Mouse (Mus musculus): ENCODE results near the gene Neurod2. TPM values are rescaled to one million over a fixed set of nuclear protein-coding genes. Genes with fewer than 3 reads are reported as not detected.

Neurod2 gene
- total and polyA plus RNA-seq, 2 experiments = not detected

- no peak overlapping the region for H3K9ac ChIP-seq (ENCODE audit: low read depth, low read length)
- WGBS = 5% methylated on average over 14 of the region's 14 CpGs
- no peaks in the 10 kb centered on the region for H3K36me3 ChIP-seq (ENCODE audit: control insufficient read depth, insufficient read depth, low read length)
- peaks cover 20% of the 10 kb centered on the region for H3K27me3 ChIP-seq (ENCODE audit: control insufficient read depth, insufficient read depth, low read length)
- no peaks in the 10 kb centered on the region for H3K4me1 ChIP-seq (ENCODE audit: control insufficient read depth, insufficient read depth, low read length)
- no peak for DNase-seq (ENCODE audit: extremely low read depth, low read depth, low spot score)
- no peaks in the 10 kb centered on the region for H3K79me2 ChIP-seq (ENCODE audit: control insufficient read depth, insufficient read depth, low read length)
- H3K27ac ChIP-seq (replicated peaks; ENCODE audit: insufficient read depth, low read depth, low read length) = no peak overlapping the region
- H3K4me3 ChIP-seq (ENCODE audit: insufficient read depth, low read depth, low read length) = no peak overlapping the region
- TF ChIP-seq POLR2A (IDR thresholded peaks at IDR 0.05; ENCODE audit: extremely low read depth, insufficient read depth, low read length) (no peak), CTCF (IDR thresholded peaks at IDR 0.05; ENCODE audit: low read depth, low read length) (no peak)
Observed at GRCm38 (mm10) chr11:98318421-98319116, 10.9 kb downstream of the Neurod2 start.

DNA sequence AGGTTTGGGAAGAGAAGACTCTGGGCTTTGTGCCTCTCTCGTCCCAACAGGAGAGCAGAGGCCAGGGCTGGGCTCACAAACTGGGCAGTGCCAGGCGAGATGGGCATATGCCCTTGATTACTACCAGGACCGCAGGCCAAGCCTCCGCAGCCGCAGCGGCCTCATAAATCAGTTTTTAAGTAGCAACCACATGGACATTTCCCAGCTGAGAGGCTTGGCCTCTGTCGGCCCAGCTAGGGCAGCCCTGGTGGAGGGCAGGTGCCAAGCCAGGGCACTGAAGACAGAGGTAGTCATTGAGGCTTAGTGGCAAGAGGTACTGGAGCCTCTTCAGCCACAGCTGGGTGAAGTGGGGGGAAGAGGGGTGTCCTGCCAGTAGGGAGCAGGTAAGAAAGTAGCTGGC, 12.0 kb downstream of the Neurod2 start:
- 14% methylated on average over 7 of the region's 7 CpGs for WGBS
- TF ChIP-seq POLR2A (IDR thresholded peaks at IDR 0.05; ENCODE audit: extremely low read depth, insufficient read depth, low read length) (no peak), CTCF (IDR thresholded peaks at IDR 0.05; ENCODE audit: low read depth, low read length) (no peak)

DNA sequence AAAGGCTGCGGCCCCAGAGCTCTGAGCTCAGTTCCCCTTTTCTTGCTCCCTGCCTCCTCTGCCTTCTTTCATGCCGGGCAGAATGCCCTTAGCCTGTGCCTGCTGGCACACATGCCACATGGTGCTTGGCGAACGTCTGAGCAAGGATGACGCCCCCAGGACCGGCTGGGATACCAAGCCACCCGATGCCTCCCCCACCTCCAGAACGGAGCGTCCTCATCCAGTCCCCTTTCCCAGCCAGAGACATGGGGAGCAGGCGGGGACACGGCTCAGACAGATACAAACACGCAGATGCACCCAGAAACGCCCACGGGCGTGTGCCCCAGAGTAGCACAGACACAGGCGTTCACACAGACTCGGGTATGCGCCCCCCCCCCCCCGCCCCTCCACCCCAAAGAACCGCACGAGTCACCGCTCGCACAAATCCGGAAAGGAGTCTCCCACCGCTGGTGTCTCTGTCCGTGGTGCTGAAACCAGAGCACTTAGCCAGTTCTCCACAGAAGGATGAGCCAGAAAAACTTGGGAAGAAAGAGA, 15.6 kb downstream of the Neurod2 start:
- Histone ChIP-seq H3K4me1 (ENCODE audit: control insufficient read depth, insufficient read depth, low read length) (no peaks in the 10 kb centered on the region), H3K27me3 (ENCODE audit: control insufficient read depth, insufficient read depth, low read length) (peaks cover 6% of the 10 kb centered on the region), H3K79me2 (ENCODE audit: control insufficient read depth, insufficient read depth, low read length) (no peaks in the 10 kb centered on the region), H3K36me3 (ENCODE audit: control insufficient read depth, insufficient read depth, low read length) (no peaks in the 10 kb centered on the region), H3K4me3 (ENCODE audit: insufficient read depth, low read depth, low read length) (no peak overlapping the region), H3K9ac (ENCODE audit: low read depth, low read length) (no peak overlapping the region), H3K27ac (replicated peaks; ENCODE audit: insufficient read depth, low read depth, low read length) (no peak overlapping the region)
- 4% methylated on average over 26 of the region's 26 CpGs for WGBS
- TF ChIP-seq POLR2A (IDR thresholded peaks at IDR 0.05; ENCODE audit: extremely low read depth, insufficient read depth, low read length) = no peak
- no peak for TF ChIP-seq CTCF (IDR thresholded peaks at IDR 0.05; ENCODE audit: low read depth, low read length)
- DNase-seq (ENCODE audit: extremely low read depth, low read depth, low spot score) = no peak

More for the DNA sequence above, 12.0 kb downstream of the Neurod2 start:
- H3K4me3 ChIP-seq (ENCODE audit: insufficient read depth, low read depth, low read length) = no peak overlapping the region
- peaks cover 14% of the 10 kb centered on the region for H3K27me3 ChIP-seq (ENCODE audit: control insufficient read depth, insufficient read depth, low read length)
- no peaks in the 10 kb centered on the region for H3K36me3 ChIP-seq (ENCODE audit: control insufficient read depth, insufficient read depth, low read length)
- no peak overlapping the region for H3K9ac ChIP-seq (ENCODE audit: low read depth, low read length)
- H3K79me2 ChIP-seq (ENCODE audit: control insufficient read depth, insufficient read depth, low read length) = no peaks in the 10 kb centered on the region
- no peaks in the 10 kb centered on the region for H3K4me1 ChIP-seq (ENCODE audit: control insufficient read depth, insufficient read depth, low read length)
- H3K27ac ChIP-seq (replicated peaks; ENCODE audit: insufficient read depth, low read depth, low read length) = no peak overlapping the region
- no peak for DNase-seq (ENCODE audit: extremely low read depth, low read depth, low spot score)

DNA sequence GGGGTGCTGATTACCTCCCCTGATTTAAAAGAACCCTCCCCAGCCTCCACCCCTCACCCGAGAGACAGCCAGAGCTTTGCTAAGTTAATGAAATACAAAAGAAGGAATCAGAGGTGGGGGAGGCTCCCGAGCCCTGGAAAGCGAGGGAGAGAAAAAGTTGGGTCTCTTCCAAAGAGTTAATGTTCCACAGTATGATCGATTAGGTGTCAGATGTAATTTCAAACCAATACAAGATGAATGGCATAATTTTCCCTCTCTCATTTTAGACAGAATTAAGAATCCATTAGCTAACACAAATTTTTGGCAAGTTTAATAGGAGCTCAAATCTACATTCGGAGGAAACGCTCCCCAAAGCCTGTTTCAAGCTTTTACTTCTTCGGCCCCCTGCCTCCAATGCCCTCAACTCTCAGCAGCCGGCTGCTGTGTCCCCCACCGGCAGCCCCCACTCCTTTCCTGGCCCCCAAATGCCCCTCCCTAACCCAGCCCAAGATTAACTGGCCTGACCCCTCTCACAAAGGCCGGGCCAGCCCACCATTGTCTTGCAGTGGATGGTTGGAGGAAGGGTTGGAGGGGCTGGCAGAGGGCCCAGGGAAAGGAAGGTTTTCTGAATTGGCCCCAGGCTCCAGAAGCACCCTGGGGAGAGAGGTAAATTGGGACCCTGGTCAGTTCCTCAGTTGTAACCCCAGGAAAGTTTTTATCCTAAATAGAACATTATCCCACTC, 30.8 kb downstream of the Neurod2 start:
- no peaks in the 10 kb centered on the region for H3K27me3 ChIP-seq (ENCODE audit: control insufficient read depth, insufficient read depth, low read length)
- TF ChIP-seq POLR2A (IDR thresholded peaks at IDR 0.05; ENCODE audit: extremely low read depth, insufficient read depth, low read length) (no peak), CTCF (IDR thresholded peaks at IDR 0.05; ENCODE audit: low read depth, low read length) (no peak)
- H3K4me3 ChIP-seq (ENCODE audit: insufficient read depth, low read depth, low read length) = peak overlapping the region; percentile 6
- peak; percentile 92 for DNase-seq (ENCODE audit: extremely low read depth, low read depth, low spot score)
- H3K4me1 ChIP-seq (ENCODE audit: control insufficient read depth, insufficient read depth, low read length) = peaks cover 30% of the 10 kb centered on the region
- peak overlapping the region; percentile 68 for H3K9ac ChIP-seq (ENCODE audit: low read depth, low read length)
- peak overlapping the region; percentile 100 for H3K27ac ChIP-seq (replicated peaks; ENCODE audit: insufficient read depth, low read depth, low read length)
- H3K79me2 ChIP-seq (ENCODE audit: control insufficient read depth, insufficient read depth, low read length) = peaks cover 5% of the 10 kb centered on the region; the same call in 1 of the 2 replicates
- no peaks in the 10 kb centered on the region for H3K36me3 ChIP-seq (ENCODE audit: control insufficient read depth, insufficient read depth, low read length)
- WGBS = 8% methylated on average over 10 of the region's 10 CpGs

DNA sequence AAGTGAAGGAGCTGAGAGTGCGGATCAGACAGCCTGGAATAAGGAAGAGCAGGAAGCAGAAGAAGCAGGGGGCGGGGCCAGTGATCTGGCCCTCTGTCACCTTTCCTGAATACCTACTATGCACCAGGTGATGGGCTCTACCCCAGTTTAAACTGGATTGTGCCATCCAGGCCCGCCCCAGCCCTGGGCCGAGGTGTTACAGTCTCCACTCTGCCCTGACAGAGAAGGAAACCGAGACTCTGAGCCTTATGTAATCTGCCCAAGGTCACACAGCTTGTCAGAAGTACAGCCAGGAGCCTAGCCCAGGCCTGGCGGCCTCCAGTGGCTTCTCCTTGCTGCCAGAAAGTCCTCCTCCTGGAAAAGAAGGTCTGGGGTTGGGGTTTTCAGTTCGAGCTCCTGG, 31.7 kb downstream of the Neurod2 start:
- TF ChIP-seq CTCF (IDR thresholded peaks at IDR 0.05; ENCODE audit: low read depth, low read length) (no peak), POLR2A (IDR thresholded peaks at IDR 0.05; ENCODE audit: extremely low read depth, insufficient read depth, low read length) (no peak)

More for the DNA sequence above, 31.7 kb downstream of the Neurod2 start:
- no peaks in the 10 kb centered on the region for H3K36me3 ChIP-seq (ENCODE audit: control insufficient read depth, insufficient read depth, low read length)
- H3K27ac ChIP-seq (replicated peaks; ENCODE audit: insufficient read depth, low read depth, low read length) = peak overlapping the region; percentile 100
- peak overlapping the region; percentile 71 for H3K9ac ChIP-seq (ENCODE audit: low read depth, low read length)
- WGBS = 7% methylated on average over 7 of the region's 7 CpGs
- peak overlapping the region; percentile 39; the same call in 1 of the 2 replicates for H3K4me3 ChIP-seq (ENCODE audit: insufficient read depth, low read depth, low read length)
- peak; percentile 98 for DNase-seq (ENCODE audit: extremely low read depth, low read depth, low spot score)
- no peaks in the 10 kb centered on the region for H3K27me3 ChIP-seq (ENCODE audit: control insufficient read depth, insufficient read depth, low read length)
- peaks cover 33% of the 10 kb centered on the region for H3K4me1 ChIP-seq (ENCODE audit: control insufficient read depth, insufficient read depth, low read length)
- H3K79me2 ChIP-seq (ENCODE audit: control insufficient read depth, insufficient read depth, low read length) = peaks cover 5% of the 10 kb centered on the region; the same call in 1 of the 2 replicates
